Mouse (Mus musculus): ENCODE results near the gene Ahctf1. TPM values are rescaled to one million over a fixed set of nuclear protein-coding genes. Genes with fewer than 3 reads are reported as not detected.

Ahctf1 gene
- polyA plus RNA-seq, 1 experiment from 2014 or later = 16.4 TPM

DNA sequence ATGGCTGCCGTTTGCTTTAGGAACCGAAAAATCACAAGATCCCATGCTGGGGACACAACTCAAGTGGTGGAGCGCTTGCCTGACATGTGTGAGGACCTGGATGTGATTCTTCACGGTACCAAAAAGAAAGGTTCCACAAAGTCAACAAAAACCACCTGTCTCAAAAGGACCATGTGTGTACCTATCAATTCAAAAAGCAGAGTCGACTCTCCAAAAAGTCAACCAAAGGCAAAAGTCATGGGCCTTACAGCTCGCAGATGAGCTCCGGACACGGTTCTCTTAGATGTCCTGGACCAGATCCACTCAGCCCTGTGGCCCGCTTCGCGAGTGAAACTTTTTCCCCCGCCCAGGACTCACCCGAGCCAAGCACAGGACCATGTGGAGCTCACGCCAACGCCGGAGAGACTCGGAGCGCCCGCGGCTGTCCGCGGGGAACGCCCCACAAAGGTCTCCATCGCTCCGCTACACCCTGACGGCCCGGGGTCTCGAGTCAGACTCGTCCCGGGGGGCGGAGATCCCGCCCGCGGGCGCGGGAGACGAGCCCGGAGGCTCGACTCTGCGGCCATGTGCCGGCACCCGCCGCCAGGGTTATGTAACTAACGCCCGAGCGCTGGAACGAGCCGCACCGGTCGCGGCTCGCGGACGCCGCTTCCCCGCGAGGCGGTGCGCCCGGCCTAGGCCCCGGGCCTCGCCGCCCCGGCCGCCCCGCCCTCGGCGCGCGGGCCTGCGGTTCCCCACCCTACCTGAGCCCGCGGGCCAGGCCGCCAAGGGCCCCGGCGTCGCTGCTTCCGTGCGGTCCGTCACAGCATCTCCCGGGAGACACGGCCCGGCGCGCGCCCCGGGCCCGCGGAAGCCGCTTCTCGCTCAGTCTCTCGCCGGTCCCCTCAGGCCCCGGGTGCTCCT, 619 bp downstream of the Ahctf1 start, which contains the start of gene Gm10518:
Gm10518 (plus strand) TSS at position 767 of the 903 bp plus-strand sequence.
- Histone ChIP-seq H3K4me3 (replicated peaks) (peak within 1 kb of the TSS; percentile 93), H3K4me1 (replicated peaks) (peaks cover 66% of the 10 kb centered on the region), H3K36me3 (replicated peaks) (peaks cover 15% of the 10 kb centered on the region), H3K4me2 (peak within 1 kb of the TSS; percentile 78), H3K9ac (peak within 1 kb of the TSS; percentile 96), H3K9me3 (replicated peaks) (no peaks in the 10 kb centered on the region), H3K27ac (replicated peaks) (peak within 1 kb of the TSS; percentile 100), H3K27me3 (no peaks in the 10 kb centered on the region)
- peak; percentile 75 for ATAC-seq (ENCODE audit: insufficient read depth)
- under 1% methylated on average over 89 of the region's 94 CpGs for WGBS (ENCODE audit: insufficient replicate concordance)

DNA sequence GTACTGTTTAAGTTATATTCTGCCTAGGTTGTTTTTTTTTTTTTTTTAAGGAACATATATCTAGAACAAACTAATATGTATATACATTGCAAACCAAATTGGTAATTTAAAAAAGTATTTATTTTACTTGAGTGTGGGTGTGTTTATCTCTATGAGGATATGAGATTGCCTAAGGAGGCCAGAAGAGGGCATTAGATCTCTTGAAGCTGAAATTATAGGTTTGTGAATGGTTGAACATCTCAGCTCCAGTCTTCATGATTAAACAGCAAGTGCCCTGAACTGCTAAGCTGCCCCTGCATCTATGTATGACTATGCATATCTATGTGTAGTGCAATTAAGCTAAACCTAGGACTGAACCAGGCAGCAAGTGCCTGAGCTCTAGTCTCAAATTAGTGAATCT, 4.7 kb downstream of the Ahctf1 start:
- H3K4me2 ChIP-seq = no peak overlapping the region
- 0 out of 2 replicates have a peak overlapping the region, but pooled peaks have one; percentile 7 for H3K27ac ChIP-seq (replicated peaks)
- no peaks in the 10 kb centered on the region for H3K27me3 ChIP-seq
- H3K9me3 ChIP-seq (replicated peaks) = no peaks in the 10 kb centered on the region
- H3K36me3 ChIP-seq (replicated peaks) = peaks cover 51% of the 10 kb centered on the region
- ATAC-seq (ENCODE audit: insufficient read depth) = no peak
- H3K4me3 ChIP-seq (replicated peaks) = no peak overlapping the region
- peaks cover 28% of the 10 kb centered on the region for H3K4me1 ChIP-seq (replicated peaks)
- H3K9ac ChIP-seq = no peak overlapping the region

DNA sequence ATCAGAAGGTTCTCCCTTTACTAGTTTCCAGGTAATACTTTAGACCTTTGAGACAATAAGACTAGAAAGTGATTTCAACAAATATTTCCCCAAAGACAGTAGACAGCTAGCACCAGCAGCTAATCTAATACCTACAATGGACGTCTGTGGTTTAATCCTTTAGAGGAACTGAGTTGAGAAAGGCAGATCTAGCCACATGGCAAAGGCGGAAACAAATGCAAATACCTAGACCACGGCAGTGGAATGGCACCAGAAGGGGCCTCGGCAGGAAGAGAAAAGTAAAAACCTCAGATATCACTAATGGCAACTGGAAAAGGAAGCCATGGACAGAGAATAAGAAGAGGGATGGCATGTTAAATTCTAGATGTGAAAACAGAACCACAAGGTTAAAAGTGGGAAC, 16.2 kb downstream of the Ahctf1 start:
- H3K36me3 ChIP-seq (replicated peaks) = peaks cover 92% of the 10 kb centered on the region
- H3K4me1 ChIP-seq (replicated peaks) = no peaks in the 10 kb centered on the region
- H3K4me2 ChIP-seq = no peak overlapping the region
- WGBS (ENCODE audit: insufficient replicate concordance) = 45% methylated on average over 4 of the region's 4 CpGs
- no peaks in the 10 kb centered on the region for H3K27me3 ChIP-seq
- H3K9ac ChIP-seq = no peak overlapping the region
- no peaks in the 10 kb centered on the region for H3K9me3 ChIP-seq (replicated peaks)
- no peak for ATAC-seq (ENCODE audit: insufficient read depth)
- H3K27ac ChIP-seq (replicated peaks) = no peak overlapping the region
- no peak overlapping the region for H3K4me3 ChIP-seq (replicated peaks)

DNA sequence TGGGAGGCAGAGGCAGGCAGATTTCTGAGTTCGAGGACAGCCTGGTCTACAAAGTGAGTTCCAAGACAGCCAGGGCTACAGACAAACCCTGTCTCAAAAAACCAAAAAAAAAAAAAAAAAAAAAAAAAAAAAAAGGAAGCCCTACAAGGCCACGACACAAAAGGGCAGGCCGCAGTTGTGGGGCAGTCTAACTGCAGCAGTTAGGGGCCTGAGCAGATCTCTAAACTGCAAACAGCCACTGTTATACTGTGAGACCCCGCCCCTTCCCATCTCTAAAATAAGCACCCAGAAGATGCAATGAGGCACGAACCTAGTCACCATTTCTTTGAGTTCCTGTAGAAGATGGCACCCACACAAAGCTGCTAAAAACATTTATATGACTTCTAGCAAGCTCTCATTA, 18.0 kb downstream of the Ahctf1 start:
- H3K9ac ChIP-seq = no peak overlapping the region
- H3K36me3 ChIP-seq (replicated peaks) = peaks cover 89% of the 10 kb centered on the region
- no peak overlapping the region for H3K27ac ChIP-seq (replicated peaks)
- H3K4me3 ChIP-seq (replicated peaks) = no peak overlapping the region
- H3K27me3 ChIP-seq = no peaks in the 10 kb centered on the region
- no peak overlapping the region for H3K4me2 ChIP-seq
- no peaks in the 10 kb centered on the region for H3K4me1 ChIP-seq (replicated peaks)
- 77% methylated on average over 5 of the region's 5 CpGs for WGBS (ENCODE audit: insufficient replicate concordance)
- ATAC-seq (ENCODE audit: insufficient read depth) = no peak
- no peaks in the 10 kb centered on the region for H3K9me3 ChIP-seq (replicated peaks)

DNA sequence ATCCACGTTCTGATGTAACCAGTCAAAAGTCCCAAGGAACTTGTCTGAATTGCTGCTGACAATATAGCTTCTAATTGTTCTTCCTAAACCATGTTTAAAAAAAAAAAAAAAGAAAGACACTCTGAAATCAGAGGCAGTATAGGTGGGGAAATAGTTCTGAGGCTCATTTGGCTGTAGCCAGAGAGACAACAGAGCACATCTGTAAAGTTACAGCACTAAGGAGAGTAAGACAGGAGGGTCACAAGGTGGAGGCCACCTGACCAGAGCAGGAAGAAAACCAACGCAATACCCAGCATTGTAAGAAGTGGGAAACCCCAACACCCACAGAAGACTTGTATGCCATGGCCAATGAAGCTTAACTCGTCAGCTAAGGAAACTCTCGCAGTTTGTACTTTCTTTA, 19.4 kb downstream of the Ahctf1 start:
- Histone ChIP-seq H3K4me1 (replicated peaks) (no peaks in the 10 kb centered on the region), H3K27ac (replicated peaks) (no peak overlapping the region), H3K36me3 (replicated peaks) (peaks cover 89% of the 10 kb centered on the region), H3K9me3 (replicated peaks) (no peaks in the 10 kb centered on the region), H3K4me2 (no peak overlapping the region), H3K4me3 (replicated peaks) (no peak overlapping the region), H3K27me3 (no peaks in the 10 kb centered on the region), H3K9ac (no peak overlapping the region)
- no peak for ATAC-seq (ENCODE audit: insufficient read depth)
- WGBS (ENCODE audit: insufficient replicate concordance) = 86% methylated on average over 4 of the region's 4 CpGs

DNA sequence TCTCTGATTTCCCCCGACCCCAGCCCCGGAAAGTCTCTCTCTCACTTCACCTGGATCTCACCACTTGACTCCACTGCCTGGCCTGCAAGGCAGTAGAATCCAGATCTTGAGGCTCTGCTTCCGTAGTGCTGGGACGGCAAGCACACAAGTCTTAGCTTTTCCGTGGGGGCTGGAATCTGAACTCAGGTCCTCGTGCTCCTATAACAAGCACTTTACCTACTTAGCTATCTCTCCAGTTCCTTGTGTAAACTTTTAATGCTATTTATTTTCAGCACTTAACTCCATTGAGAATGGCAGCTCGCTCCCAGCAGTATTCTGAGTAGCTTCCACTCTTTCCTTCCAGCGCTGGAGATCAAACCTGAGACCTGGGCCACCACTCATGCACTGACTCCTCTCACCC, 26.6 kb downstream of the Ahctf1 start:
- H3K9me3 ChIP-seq (replicated peaks) = no peaks in the 10 kb centered on the region
- H3K9ac ChIP-seq = no peak overlapping the region
- no peaks in the 10 kb centered on the region for H3K27me3 ChIP-seq
- peaks cover 89% of the 10 kb centered on the region for H3K36me3 ChIP-seq (replicated peaks)
- H3K27ac ChIP-seq (replicated peaks) = no peak overlapping the region
- H3K4me1 ChIP-seq (replicated peaks) = no peaks in the 10 kb centered on the region
- 90% methylated on average over 8 of the region's 8 CpGs for WGBS (ENCODE audit: insufficient replicate concordance)
- H3K4me3 ChIP-seq (replicated peaks) = no peak overlapping the region
- ATAC-seq (ENCODE audit: insufficient read depth) = no peak
- H3K4me2 ChIP-seq = no peak overlapping the region

DNA sequence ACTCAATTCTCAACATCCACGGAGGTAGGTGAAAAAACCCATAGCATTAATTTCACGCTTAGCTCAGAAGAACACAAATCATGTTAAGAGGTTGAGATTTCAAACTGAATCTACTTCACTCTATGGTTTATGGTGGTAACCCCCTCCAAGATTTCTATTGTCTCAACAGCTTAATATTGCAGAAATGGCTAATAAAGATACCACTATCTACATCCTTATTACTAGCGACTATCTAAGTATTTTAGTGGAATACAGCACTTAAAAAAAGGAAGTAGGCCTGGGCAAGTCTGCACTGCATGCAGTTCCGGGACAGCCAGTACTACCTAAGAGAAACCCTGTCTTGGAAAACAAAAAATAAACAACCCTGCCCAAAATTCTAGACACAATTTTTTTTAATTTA, 42.9 kb downstream of the Ahctf1 start:
- Histone ChIP-seq H3K9me3 (replicated peaks) (no peaks in the 10 kb centered on the region), H3K36me3 (replicated peaks) (peaks cover 88% of the 10 kb centered on the region), H3K27me3 (no peaks in the 10 kb centered on the region), H3K4me1 (replicated peaks) (no peaks in the 10 kb centered on the region), H3K4me3 (replicated peaks) (no peak overlapping the region), H3K4me2 (no peak overlapping the region), H3K9ac (no peak overlapping the region), H3K27ac (replicated peaks) (no peak overlapping the region)
- ATAC-seq (ENCODE audit: insufficient read depth) = no peak
- WGBS (ENCODE audit: insufficient replicate concordance) = 83% methylated on average over 4 of the region's 4 CpGs

DNA sequence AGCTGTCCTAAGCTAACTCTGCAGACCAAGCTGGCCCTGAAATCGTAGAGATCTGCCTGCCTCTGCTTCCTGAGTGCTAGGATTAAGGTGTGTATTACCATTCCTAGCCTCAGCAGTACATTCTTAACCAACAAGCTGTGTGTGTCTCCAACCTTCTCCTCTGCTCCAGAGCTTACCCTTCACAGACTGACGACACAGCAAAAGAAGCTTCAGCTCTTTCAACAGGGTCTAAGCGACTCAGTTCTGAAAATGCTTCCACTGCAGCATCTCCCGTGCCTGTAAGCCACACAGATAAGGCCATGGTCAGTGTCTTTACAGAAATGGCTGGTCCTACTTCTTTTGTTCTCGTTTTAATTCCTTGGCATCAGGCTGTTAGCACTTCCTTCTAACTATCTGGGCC, 43.4 kb downstream of the Ahctf1 start:
- peaks cover 89% of the 10 kb centered on the region for H3K36me3 ChIP-seq (replicated peaks)
- no peaks in the 10 kb centered on the region for H3K9me3 ChIP-seq (replicated peaks)
- no peak overlapping the region for H3K4me2 ChIP-seq
- no peaks in the 10 kb centered on the region for H3K27me3 ChIP-seq
- ATAC-seq (ENCODE audit: insufficient read depth) = no peak
- H3K27ac ChIP-seq (replicated peaks) = no peak overlapping the region
- H3K4me1 ChIP-seq (replicated peaks) = no peaks in the 10 kb centered on the region
- no peak overlapping the region for H3K4me3 ChIP-seq (replicated peaks)
- no peak overlapping the region for H3K9ac ChIP-seq
- WGBS (ENCODE audit: insufficient replicate concordance) = 78% methylated on average over 5 of the region's 5 CpGs

DNA sequence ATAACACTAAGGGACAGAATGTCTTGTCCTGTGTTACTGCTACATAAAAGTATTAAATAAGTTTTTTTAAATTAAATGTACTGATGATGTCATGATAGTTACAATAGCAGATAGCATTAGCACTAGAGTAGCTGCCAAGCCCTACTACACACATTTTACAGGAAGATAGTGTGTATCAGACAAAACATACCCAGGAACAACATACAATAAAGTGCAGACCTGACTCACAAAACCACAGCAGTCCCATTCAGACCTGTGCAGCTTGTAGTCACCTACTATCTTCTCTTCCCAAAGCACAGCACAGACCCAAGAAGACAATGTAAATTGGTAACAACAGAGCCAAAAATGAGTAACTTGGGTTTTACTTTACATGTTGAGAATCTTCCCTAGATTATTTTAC, 47.0 kb downstream of the Ahctf1 start:
- ATAC-seq (ENCODE audit: insufficient read depth) = no peak
- no peak overlapping the region for H3K27ac ChIP-seq (replicated peaks)
- H3K4me2 ChIP-seq = no peak overlapping the region
- peaks cover 85% of the 10 kb centered on the region for H3K36me3 ChIP-seq (replicated peaks)
- H3K27me3 ChIP-seq = no peaks in the 10 kb centered on the region
- H3K9me3 ChIP-seq (replicated peaks) = no peaks in the 10 kb centered on the region
- no peak overlapping the region for H3K4me3 ChIP-seq (replicated peaks)
- H3K9ac ChIP-seq = no peak overlapping the region
- H3K4me1 ChIP-seq (replicated peaks) = no peaks in the 10 kb centered on the region

DNA sequence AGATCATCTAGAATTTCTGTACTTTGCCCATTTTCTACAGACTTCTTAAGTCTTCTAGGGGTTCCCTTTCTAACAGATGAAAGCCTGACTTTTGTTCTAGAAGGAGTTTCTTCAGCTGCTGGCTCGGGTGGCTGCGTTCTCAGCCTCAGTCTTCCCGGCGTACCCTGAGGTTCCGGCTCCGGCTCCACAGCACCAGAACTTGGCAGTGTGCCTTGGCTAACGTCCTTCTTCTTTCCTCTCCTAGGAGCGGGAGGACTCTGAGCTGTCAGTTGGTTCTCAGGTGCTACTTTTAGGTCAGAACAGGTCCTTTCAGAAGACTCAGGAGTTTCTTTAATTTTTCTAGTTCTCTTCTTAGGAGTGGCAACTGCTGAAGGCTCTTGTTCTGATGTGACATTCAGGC, 50.5 kb downstream of the Ahctf1 start:
- no peaks in the 10 kb centered on the region for H3K4me1 ChIP-seq (replicated peaks)
- WGBS (ENCODE audit: insufficient replicate concordance) = 84% methylated on average over 8 of the region's 8 CpGs
- no peaks in the 10 kb centered on the region for H3K9me3 ChIP-seq (replicated peaks)
- no peaks in the 10 kb centered on the region for H3K27me3 ChIP-seq
- H3K9ac ChIP-seq = no peak overlapping the region
- peaks cover 87% of the 10 kb centered on the region for H3K36me3 ChIP-seq (replicated peaks)
- no peak overlapping the region for H3K4me3 ChIP-seq (replicated peaks)
- no peak overlapping the region for H3K27ac ChIP-seq (replicated peaks)
- ATAC-seq (ENCODE audit: insufficient read depth) = no peak
- no peak overlapping the region for H3K4me2 ChIP-seq

DNA sequence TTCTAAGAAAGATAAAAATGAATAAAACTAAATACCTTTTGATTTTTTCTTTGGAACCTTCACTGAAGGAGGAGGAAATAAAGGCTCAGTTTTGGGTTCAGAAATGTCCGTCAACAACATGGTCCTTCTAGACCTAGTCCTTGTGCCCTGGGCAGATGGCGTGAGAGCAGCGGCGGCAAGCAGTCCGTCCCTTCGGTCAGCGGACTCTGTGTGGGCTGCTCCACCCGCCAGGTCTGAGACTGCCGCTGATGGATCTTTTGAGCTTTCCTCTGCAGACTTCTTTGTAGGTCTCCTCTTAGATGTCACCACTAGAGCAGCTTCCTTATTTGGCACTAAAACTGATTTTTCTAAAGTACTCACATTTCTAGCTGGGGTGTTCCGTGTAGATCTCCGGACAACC, 51.2 kb downstream of the Ahctf1 start:
- ATAC-seq (ENCODE audit: insufficient read depth) = no peak
- no peak overlapping the region for H3K27ac ChIP-seq (replicated peaks)
- no peaks in the 10 kb centered on the region for H3K27me3 ChIP-seq
- no peak overlapping the region for H3K4me3 ChIP-seq (replicated peaks)
- 92% methylated on average over 11 of the region's 11 CpGs for WGBS (ENCODE audit: insufficient replicate concordance)
- peaks cover 87% of the 10 kb centered on the region for H3K36me3 ChIP-seq (replicated peaks)
- H3K4me2 ChIP-seq = no peak overlapping the region
- H3K9ac ChIP-seq = no peak overlapping the region
- no peaks in the 10 kb centered on the region for H3K4me1 ChIP-seq (replicated peaks)
- H3K9me3 ChIP-seq (replicated peaks) = no peaks in the 10 kb centered on the region

DNA sequence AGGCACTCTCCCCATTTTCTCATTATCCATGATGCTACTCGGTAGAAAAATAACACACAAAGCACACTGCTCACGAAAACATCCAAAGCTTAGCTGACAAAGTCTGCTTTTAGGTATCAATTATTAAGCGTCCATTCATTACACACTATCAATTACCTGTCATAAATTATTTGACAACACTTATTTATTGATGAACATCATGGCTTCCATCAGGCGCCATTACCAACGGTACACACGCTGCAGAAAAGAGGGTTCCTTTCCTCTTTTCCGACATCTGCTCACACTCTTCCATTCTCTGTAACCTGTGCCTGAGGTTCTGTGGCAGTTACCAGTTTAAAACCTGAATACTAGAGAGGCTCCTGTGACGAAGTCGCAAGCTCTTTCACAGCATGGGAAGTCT, 58.3 kb downstream of the Ahctf1 start, which contains the start of gene Kif28:
Kif28 (minus strand) TSS at position 101 of the 400 bp plus-strand sequence.
- Histone ChIP-seq H3K9ac (no peak within 1 kb of the TSS), H3K27me3 (no peaks in the 10 kb centered on the region), H3K27ac (replicated peaks) (no peak within 1 kb of the TSS), H3K9me3 (replicated peaks) (no peaks in the 10 kb centered on the region), H3K36me3 (replicated peaks) (peaks cover 60% of the 10 kb centered on the region), H3K4me2 (no peak within 1 kb of the TSS), H3K4me3 (replicated peaks) (no peak within 1 kb of the TSS), H3K4me1 (replicated peaks) (peaks cover 6% of the 10 kb centered on the region; the same call in 1 of the 2 replicates)
- no peak for ATAC-seq (ENCODE audit: insufficient read depth)
- 91% methylated on average over 9 of the region's 9 CpGs for WGBS (ENCODE audit: insufficient replicate concordance)
